Mouse (Mus musculus) adrenal gland (tissue): ENCODE results near the gene Dnajc15.
"Not testable (repeated sequence)": the region's sequence is repeated elsewhere in the genome, so short reads cannot be mapped to it uniquely, and the experiment has no call there.

ENCODE experiments used
- intact Hi-C: fragments of 180-260 bp; cut with DNase I; formaldehyde crosslinking; loops from one replicate; pipeline ENCODE4 v1.15.1; 2025
- long read RNA-seq, 2 experiments: library from polyadenylated mRNA; unstranded; transcript quantifications; one replicate each; pipeline ENCODE4 v2.0.0; 2020; ENCODE audit warnings: borderline replicate concordance in 1 of 2; ENCODE audit not compliant: insufficient replicate concordance in 1 of 2

The Dnajc15 gene
- long read RNA-seq, experiment 1, full-length matches to known transcripts = 185 of 198 reads
- long read RNA-seq, experiment 1, partial matches to known transcripts = 2 of 198 reads
- long read RNA-seq, experiment 1, other reads (novel, unspliced or antisense) = 11 of 198 reads
- long read RNA-seq, experiment 2, full-length matches to known transcripts = 130 of 143 reads
- long read RNA-seq, experiment 2, partial matches to known transcripts = 1 of 143 reads
- long read RNA-seq, experiment 2, other reads (novel, unspliced or antisense) = 12 of 143 reads

GRCm38 (mm10) chr14:77874304-77875241 lies at the start of gene Dnajc15:
TSS of gene Dnajc15 (minus strand) at chr14:77875125.
- intact Hi-C loops = no loop called here

GRCm38 (mm10) chr14:77923076-77923865 lies 48.3 kb upstream of the Dnajc15 start:
- intact Hi-C loops = no loop called here

- intact Hi-C loops = no loop called here
Measured at GRCm38 (mm10) chr14:77921641-77922040, 46.7 kb upstream of the Dnajc15 start.

GRCm38 (mm10) chr14:77915776-77916175 lies 40.9 kb upstream of the Dnajc15 start:
- intact Hi-C loops = no loop called here

GRCm38 (mm10) chr14:77906586-77906985 lies 31.7 kb upstream of the Dnajc15 start:
- intact Hi-C loops = no loop called here

GRCm38 (mm10) chr14:77905466-77905865 lies 30.5 kb upstream of the Dnajc15 start:
- intact Hi-C loops = no loop called here

GRCm38 (mm10) chr14:77904171-77904762 lies 29.3 kb upstream of the Dnajc15 start, which contains the start of gene Epsti1:
TSS of gene Epsti1 (plus strand) at chr14:77904239.
- intact Hi-C loops = no loop called here

- intact Hi-C loops = no loop called here
Measured at GRCm38 (mm10) chr14:77902541-77902940, 27.6 kb upstream of the Dnajc15 start.

GRCm38 (mm10) chr14:77895951-77896350 lies 21.0 kb upstream of the Dnajc15 start:
- intact Hi-C loops = no loop called here

- intact Hi-C loops = no loop called here
Measured at GRCm38 (mm10) chr14:77889911-77890310, 15.0 kb upstream of the Dnajc15 start.

- intact Hi-C loops = no loop called here
Measured at GRCm38 (mm10) chr14:77886941-77887340, 12.0 kb upstream of the Dnajc15 start.

GRCm38 (mm10) chr14:77886376-77886775 lies 11.5 kb upstream of the Dnajc15 start:
- intact Hi-C loops = no loop called here

- intact Hi-C loops = no loop called here
Measured at GRCm38 (mm10) chr14:77882669-77883068, 7.7 kb upstream of the Dnajc15 start.

GRCm38 (mm10) chr14:77881998-77882397 lies 7.1 kb upstream of the Dnajc15 start:
- intact Hi-C loops = no loop called here

- intact Hi-C loops = not testable (repeated sequence)
Measured at GRCm38 (mm10) chr14:77877876-77878275, 3.0 kb upstream of the Dnajc15 start.

GRCm38 (mm10) chr14:77876199-77876598 lies 1.3 kb upstream of the Dnajc15 start:
- intact Hi-C loops = no loop called here

GRCm38 (mm10) chr14:77871380-77871975 lies 3.4 kb downstream of the Dnajc15 start:
- intact Hi-C loops = no loop called here

GRCm38 (mm10) chr14:77870926-77871325 lies 4.0 kb downstream of the Dnajc15 start:
- intact Hi-C loops = no loop called here

- intact Hi-C loops = no loop called here
Measured at GRCm38 (mm10) chr14:77867601-77868000, 7.3 kb downstream of the Dnajc15 start.

- intact Hi-C loops = no loop called here
Measured at GRCm38 (mm10) chr14:77864510-77864909, 10.4 kb downstream of the Dnajc15 start.

GRCm38 (mm10) chr14:77864051-77864450 lies 10.9 kb downstream of the Dnajc15 start:
- intact Hi-C loops = no loop called here
